Mouse (Mus musculus): Measurements from ENCODE around the gene Ly86.

The Ly86 gene

DNA sequence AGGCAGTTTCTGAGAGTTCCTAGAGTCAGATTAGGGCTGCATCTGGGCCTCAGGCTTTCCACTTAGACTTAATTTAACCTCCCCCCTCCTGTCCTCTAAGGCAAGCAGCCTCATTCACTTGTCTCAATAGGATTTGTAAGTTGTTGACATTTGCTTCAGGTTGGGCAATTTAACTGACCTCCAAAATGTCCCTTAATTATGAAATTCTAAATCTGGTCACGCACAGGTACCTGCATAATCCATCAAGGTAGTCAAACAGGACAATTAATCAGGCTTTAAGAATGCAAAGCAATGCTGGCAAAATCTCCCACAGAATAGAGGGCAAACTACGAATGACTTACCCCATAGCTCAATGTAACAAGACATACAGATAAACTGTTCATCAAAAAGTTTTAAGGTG, 8.0 kb downstream of the Ly86 start:
- DNase-seq (ENCODE audit: low spot score in 2 of 2) = no peak

DNA sequence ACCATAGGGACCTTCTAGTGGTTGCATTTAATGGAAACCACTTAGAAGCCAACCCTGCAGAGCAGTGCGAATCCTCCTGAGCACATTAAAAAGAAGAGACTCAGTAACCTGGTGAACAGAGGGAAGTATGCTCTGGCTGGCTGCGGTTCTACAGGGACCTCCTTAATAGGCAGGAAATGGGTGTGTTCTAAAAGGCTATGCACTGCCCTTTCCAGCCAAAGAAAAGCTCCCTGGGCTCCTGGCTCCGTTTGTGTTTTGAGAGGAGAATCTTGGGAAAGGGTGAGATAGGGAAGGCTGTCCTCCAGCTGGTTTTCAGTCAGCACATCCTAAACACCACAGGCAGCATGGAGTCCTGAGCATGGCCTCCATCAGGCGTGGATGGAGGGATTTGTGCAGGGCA, 8.9 kb downstream of the Ly86 start:
- DNase-seq (ENCODE audit: low spot score in 2 of 2) = no peak

DNA sequence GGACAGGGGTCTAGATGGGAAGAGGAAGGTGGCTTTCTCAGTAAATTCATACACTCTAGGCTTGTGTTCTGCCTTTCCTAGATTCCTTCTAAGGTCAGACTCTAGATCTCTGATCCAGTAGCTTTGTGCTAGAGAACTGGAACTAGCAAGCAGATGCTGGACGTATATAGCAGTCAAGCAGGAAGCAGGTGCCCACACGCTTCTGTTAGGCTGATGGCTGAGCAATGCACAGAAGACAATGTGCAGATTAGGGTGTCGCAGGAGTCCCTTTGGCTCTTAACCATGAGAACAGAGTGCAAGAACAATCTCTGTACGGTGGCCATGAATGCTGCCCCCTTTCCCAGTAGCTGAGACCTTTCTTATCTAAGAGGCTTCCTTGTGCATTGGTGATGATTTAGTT, 9.4 kb downstream of the Ly86 start:
- DNase-seq (ENCODE audit: low spot score in 2 of 2) = no peak

DNA sequence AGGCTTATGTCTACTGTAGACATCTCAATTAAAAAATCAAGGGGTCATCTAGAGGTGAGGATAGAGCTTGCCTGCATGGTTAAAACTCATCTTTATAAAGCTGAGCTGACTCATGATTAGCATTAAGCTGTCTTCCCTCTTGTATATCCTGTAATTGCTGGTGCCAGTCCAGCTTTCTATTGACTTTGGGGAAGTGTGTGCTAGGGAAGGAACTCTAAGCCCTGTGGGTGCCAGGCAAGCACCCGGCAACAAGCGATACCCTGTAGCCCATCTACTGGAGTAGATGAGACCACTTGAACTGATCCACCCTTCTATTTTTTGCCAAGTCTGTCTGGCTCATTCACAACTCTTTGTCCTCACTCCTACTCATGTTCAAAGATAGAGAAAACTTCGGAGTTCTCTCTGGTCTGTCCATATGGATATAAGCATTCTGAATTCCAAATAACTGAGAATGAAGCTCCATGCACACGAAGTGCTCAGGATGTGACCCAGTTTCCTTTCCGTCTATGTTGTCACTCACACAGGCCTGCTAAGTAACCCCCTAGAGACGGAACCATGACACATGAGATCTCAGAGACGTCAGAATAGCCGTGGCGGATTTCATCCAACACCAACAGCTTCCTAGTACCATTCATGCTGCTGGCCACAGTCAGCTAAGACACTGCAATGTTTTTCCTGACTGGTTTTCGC, 10.8 kb downstream of the Ly86 start:
- peak in 1 of 2 experiments; percentile 47 for DNase-seq (ENCODE audit: low spot score in 2 of 2)

DNA sequence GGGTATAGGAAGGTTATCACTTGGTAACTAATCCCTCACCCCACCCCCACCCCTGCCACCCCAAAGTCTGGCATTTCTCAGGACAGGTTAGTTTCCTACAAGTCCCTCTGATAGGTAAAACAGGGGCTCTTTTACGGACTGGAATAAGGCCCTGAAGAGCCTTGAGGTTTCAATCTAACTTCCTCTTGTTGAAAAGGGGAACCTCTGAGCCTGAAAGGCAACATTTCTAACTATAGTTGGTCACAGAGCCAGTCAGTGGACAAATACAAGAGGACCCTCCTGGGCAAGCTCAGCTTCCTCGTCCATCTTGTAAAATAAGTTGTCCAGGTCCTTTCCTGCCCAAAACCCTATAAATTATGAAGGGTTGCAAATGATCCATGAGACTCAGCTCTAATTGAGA, 11.5 kb downstream of the Ly86 start:
- no peak for DNase-seq (ENCODE audit: low spot score in 2 of 2)

DNA sequence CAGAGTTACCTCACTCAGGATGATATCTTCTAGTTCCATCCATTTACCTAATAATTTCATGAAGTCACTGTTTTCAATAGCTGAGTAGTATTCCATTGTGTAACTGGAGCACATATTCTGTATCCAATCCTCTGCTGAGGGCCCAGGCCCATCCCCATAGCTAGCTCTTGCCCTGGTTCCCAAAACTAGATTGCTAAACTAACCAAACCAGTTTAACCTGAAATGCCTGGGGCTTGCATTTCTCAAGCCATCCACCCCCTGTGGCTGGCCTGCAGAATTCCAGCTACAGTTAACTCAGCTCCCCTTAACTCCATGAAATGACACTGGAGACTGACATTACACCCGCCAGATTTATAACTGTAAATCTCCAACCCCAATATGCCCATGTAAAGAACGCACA, 13.1 kb downstream of the Ly86 start:
- no peak for DNase-seq (ENCODE audit: low spot score in 2 of 2)

DNA sequence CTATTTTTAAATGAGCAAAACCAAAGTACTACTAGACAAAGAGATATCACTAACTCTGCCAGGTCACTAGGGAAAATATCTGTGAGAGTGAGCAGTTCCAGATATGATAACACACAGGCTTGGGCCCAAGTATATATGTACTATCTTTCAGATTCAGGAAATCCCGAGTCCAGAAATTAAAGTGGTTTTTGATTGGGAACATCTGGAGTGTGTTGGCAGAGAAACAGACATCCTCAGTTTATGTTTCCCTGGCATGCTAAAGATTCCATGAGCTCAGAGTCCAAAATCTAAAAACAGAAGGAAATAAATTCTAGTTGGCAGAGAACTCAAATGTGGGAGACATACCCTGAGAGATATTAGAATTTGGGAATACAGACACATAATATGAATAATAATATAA, 16.2 kb downstream of the Ly86 start:
- DNase-seq (ENCODE audit: low spot score in 2 of 2) = no peak

DNA sequence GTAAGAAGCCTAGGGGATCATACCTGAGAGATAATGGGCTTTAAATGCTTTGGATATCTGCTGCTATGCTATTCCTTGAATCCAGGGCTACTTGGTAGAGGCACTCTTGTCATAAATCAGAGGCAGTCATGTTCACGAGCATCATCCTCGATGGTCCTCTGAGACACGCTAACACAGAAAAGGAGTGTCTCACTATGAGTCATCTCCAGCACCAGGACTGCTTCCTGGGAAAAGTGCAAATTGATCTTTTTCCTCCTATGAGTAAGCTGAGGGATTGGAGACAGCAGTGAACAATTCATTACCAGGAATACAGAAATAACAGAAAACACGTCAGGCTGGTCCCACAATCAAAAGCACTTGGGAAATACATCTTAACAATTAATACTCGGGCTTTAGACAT, 19.3 kb downstream of the Ly86 start:
- DNase-seq (ENCODE audit: low spot score in 2 of 2) = no peak

DNA sequence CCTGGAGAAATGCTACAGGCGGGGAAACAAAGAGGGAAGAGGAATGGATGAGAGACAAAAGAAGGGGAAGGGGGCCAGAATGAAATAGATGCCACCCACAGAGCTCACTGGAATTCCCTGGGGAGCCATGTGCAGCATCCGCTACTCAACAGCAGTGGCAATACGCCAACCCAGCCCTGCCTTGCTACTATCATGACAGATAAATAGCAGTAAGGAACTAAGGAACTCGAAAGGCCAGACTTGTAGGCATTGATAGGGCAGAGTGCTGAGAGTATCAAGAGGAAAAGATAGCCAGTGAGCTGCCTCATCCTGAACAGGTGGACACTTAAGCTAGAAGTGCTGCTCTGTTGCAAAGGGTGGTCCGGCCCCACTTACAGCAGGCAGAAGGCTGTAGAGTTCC, 31.4 kb downstream of the Ly86 start:
- DNase-seq (ENCODE audit: low spot score in 2 of 2) = peak in 1 of 2 experiments; percentile 35

DNA sequence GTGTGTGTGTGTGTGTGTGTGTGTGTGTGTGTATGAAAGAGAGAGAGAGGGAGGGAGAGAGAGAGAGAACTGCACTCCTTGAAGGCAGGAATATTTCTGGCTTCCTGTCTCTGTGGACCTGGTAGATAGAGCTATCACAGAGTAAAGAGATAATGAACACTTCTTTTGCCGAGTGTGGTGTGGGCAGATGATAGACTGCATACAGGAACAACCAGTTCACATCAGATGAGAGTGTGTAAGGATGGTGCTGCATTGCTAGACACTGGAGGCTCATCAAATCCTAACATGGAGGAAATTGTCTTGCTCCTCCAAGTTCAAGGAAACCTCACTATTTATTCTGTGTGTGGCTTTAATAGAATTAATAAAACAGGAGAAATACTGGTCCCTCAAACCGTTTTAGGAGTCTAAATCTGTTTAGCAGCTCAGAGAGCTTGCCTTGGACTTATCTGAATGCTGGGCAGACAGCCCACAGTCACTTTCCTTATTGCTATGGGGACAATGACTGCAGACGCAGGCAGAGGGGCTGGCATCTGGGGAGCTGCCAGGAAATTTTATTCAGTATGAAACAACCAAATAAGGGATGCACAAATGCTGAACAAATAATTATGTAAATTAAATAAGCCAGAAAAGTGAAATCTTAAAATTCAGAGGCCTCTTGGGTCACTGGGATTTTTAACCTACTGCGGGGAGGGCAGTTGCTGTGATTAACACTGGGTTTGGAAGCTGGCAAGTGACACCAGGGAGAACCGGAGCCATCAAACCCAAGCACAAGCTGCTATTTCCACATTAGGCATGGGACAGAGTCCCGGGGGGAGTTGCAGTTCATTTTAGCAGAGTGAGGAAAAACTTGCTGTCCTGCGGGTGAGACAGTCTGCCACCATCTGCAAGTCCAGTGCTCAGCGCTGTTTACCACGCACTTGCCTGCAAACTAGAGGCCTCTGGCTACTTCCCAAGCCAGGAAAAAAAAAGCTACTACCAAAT, 43.5 kb downstream of the Ly86 start:
- DNase-seq (ENCODE audit: low spot score in 2 of 2) = peak; percentile 80 to 88

DNA sequence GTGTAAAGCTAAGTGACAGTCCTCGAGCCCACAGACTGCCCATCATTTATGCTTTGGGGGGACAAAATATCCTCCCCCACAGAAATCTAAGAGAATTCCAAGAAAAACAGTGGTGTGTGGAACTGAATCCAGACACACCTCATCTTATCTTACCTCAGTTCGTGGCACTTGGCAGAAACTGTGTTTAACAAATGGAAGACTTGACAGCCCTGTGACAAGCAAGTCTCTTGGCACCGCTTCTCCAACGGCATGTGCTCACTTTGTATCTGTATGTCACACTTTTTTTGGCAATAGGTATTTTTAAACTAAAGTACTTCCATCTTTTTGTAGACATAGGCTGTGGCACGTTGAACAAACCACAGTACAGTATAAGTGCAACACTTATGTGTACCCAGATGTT, 44.3 kb downstream of the Ly86 start:
- DNase-seq (ENCODE audit: low spot score in 2 of 2) = peak in 1 of 2 experiments; percentile 42

DNA sequence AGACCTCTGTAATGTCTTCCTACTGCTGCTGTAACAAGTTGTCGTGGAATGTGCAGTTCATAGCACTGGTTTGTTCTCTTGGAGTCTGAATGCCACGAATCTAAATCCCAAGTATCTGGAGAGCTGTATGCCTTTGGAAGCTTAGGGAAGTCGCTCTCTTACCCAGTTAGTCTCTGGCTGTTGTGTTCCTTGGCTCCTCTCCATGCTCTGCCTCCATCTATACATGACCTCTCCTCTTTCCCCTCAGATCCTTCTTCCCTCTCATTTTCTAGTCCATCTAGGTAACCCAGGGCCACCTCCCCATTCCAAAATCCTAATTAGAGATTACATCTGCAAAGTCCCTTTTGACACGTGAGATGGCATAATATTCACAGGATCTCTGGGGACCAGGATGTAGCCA, 53.8 kb downstream of the Ly86 start:
- DNase-seq (ENCODE audit: low spot score in 2 of 2) = no peak

DNA sequence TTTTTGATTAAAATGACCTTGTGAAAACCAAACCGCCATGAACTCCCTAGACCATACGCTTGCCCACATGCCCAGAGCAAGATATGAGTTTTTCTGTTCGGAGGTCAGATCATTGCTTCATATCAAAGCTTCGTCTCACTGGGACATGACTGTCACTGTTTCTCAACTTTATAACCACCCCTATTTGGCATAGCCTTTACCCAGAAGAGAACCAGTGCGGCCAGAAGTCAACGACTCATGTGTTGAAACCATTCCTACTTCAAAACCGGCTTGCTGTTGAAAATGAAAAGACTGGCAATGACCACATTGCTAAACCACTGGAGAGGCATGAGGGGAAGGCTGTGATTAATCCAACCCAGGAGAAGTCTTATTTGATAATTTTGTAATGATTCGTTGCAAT, 54.3 kb downstream of the Ly86 start:
- DNase-seq (ENCODE audit: low spot score in 2 of 2) = no peak

DNA sequence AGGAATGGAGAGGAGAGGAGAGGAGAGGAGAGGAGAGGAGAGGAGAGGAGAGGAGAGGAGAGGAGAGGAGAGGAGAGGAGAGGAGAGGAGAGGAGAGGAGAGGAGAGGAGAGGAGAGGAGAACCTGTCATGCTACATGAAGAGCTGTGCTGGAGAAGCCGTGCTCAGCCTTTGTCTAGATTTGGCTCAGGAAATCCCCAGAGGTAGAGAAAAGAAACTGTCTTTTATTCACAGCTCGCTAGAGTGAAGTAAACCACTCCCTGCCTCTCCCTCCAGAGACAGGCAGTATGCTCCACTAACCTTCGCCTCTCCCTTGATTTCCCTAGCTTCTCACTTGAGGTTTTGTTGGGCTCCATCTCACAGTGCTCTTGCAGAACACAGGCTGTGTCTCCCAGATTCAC, 57.4 kb downstream of the Ly86 start:
- no peak for DNase-seq (ENCODE audit: low spot score in 2 of 2)

DNA sequence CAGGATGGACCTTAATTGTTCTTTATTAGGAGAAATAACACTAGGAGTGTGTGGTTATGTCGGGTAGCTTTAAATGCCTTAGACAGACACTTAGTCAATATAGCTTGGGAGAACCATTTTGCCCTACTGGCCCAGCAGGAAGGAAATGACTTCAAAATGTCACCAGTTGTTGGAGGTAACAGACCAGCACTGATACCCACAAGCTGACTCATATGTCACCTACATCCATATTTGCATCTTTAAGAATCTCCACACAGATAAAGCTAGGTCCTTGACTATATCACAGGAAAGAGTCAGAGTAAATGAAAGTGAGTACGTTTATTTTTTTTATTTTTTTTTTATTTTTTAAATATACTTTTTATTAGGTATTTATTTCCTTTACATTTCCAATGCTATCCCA, 58.7 kb downstream of the Ly86 start:
- DNase-seq (ENCODE audit: low spot score in 2 of 2) = no peak

DNA sequence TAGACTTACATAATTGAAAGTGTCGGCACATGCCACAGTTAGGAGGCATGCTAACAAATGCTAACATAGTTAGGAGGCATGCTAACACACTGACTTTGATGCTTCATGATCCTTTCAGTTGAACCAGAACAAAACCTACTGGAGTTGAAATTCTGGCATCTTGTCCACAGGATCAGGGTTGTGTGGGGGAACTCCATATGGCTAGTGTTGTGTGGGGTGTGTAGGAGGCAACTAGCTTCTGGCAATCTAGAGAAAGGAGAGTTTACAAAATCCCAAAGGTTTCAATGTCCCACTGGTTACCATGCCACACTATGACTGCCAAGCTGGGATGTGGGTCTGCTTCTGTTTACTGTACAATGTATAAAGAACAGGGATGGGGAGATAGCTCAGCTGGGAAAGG, 70.7 kb downstream of the Ly86 start:
- no peak for DNase-seq (ENCODE audit: low spot score in 2 of 2)

DNA sequence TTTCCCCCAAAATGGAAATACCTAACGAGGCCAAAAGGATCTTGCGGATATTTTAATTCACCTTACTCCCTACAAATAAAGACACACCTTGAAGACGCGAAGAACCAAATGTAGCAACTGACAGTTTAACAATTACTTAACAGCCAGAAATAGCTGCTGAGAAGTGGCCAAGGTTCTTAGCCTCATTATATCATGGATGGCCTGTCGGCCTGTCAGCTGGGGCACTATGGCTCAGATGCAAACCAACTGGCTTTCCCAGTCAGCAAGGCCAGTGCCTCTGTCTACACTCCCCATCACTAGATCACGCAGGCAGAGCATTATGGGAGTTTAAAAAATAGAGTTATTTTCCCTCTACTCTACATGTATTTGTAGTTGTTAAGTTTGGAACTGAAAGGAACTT, 78.4 kb downstream of the Ly86 start:
- DNase-seq (ENCODE audit: low spot score in 2 of 2) = no peak

DNA sequence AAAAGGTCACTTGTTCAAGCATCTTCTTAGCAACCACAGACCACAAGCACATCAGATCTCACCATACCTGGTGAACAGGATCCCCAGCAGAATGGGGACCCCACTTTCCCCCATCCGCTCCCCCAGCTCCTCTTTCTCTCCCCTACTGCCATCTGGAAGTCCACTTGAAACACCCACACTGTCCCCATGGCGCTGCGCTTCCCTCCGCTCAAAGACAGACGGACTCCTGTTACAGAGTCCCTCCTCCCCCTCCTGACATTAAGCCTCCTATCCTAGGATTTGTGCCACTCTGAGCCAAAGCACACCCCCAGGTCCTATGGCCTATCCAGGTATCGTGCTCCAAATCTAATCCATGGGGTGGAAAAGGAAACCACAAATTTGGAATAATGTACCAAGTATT, 79.9 kb downstream of the Ly86 start:
- DNase-seq (ENCODE audit: low spot score in 2 of 2) = no peak

DNA sequence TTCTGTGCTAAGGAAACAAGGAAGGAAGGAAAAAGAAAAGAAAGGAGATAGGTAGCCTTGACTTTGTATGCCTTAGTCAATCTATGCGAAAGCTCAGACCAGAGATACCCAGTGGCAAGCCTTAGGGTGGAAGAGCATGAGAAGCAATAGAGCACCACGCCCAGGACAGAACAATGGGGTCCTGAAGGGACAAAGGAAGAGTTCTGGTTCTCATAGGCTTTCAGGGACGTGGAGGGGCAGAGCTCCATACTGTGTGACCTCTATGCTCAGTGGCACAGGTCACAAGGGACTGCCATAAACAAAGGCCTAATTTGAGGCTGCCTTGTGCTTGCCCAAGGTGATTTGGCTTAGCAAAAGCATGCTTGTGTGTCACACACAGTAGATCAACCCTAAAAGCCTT, 80.4 kb downstream of the Ly86 start:
- DNase-seq (ENCODE audit: low spot score in 2 of 2) = no peak

DNA sequence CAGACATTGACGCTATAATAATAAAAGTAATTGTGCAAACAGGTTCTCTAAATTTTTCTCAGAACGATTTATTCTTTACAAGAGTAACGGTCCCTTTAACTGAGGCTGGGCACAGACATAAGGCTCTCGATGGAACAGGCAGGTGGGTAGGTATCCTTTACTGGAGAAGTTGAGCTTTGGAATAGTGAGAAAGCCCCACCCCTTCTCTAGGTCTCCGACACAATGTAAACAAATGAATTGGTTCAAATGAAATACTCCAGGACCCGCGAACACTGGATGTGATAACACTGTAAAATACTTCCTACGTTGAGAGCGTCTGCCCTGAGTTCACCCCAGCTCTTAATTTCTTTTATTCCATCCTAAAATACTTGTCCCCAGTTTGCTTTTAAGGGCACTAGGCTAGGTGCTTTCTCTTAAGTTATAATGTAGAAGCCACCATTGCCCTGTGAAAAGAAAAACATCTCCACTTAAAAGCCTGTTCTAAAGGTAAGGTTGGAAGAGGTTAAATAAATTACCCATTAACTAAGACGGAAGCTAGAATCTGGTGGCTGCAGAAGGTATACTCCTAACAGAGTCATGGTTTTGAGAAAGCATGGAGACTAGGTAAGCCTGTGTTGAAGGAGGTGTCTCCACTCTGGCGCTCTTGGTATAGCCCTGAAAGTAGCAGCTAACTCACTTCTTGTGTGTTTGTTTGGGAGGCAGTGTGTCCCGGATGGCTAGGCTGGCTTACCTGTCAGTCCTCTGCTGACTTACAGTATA, 81.7 kb downstream of the Ly86 start:
- DNase-seq (ENCODE audit: low spot score in 2 of 2) = no peak

DNA sequence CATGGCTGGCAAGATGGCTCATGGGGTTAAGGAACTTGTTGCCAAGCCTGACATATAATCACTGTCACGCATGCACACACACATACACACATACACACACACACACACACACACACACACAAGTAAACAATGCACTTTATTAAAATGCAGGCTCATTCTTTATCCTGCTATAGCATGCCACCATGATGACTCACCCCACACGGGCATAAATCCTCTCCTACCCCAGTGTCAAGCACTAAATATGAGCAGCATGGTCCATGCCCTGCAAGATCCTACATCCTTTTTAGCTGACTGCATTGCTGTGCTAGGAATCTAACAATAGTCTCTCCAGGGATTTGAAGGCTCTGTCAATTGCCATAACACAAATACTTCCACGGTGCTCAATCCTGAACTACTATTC, 83.5 kb downstream of the Ly86 start:
- no peak for DNase-seq (ENCODE audit: low spot score in 2 of 2)

DNA sequence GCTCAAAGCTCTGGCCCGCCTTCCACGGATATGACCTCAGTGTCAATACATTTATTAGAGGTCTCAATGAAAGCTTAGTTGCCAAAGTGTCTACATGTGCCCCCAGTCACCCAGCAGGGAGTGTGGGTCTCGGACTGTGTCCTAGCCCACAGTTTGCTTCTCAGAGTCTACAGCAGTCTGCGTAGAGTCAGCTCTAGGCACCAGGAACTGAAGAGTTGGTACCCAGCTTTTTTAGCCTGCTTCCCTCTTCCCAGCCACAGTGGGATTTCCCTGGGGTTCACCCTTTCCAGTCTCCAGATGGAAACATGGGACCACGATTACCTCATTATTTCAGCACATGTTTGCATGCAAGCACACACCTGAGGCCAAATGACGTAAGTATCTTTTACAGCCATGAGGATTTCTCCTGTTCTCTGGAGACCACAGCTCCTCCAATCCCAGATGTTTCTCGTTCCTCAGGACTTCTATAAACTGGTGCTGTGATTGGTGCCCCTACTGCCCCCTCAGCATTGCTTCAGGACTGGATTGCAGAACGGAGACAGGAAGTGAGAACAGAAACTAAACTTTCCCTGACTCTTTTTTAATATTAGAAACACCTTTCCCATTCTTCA, 84.8 kb downstream of the Ly86 start:
- no peak for DNase-seq (ENCODE audit: low spot score in 2 of 2)

All from right cerebral cortex, postnatal 10 days (tissue).